Mouse (Mus musculus): ENCODE results near the gene Tfap2b. TPM values are rescaled to one million over a fixed set of nuclear protein-coding genes. Genes with fewer than 3 reads are reported as not detected.

Gene Tfap2b
- polyA plus RNA-seq (2017; shearing (Covaris generic)) = 0.10 TPM

GRCm38 (mm10) chr1:19208641-19209358 lies at the start of gene Tfap2b:
Tfap2b (plus strand) TSS chr1:19208914.

Other genes starting within 250 kb of the Tfap2b start
- gene Tfap2d, start 105.9 kb upstream of the Tfap2b start, polyA plus RNA-seq (2017; shearing (Covaris generic)) = not detected